Mouse (Mus musculus) liver, postnatal 0 days (tissue): ENCODE data around the gene Clmp.

Experiments
- CTCF ChIP-seq: sonication (generic); IDR thresholded peaks from 2 replicates; pipeline ENCODE4 v1.5.1; 2016; ENCODE audit warnings: antibody characterized with exemption, low read depth
- EP300 ChIP-seq: IDR thresholded peaks from 2 replicates; pipeline ENCODE4 v1.6.1; 2016; ENCODE audit warnings: antibody characterized with exemption, low read depth, mild to moderate bottlenecking

DNA sequence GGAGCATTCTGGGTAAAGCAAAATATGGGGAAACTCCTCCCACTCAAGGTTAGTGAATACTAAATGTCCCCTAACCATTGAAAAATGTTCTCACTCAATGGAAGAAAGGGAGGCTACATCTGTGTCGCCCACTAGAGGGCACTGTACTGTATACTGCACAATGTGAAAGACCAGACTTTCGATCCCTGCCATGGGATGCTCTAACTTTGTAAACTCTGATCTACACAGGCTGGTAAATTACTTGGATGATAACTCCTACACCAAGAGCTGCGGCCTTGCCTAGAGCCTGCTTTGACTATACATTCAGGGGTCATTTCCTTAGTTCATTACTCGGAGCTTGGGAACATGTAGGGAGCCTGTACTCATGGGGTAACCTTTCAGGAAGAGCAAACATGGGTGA, 70.6 kb downstream of the Clmp start:
- TF ChIP-seq CTCF (peak; percentile 90), EP300 (no peak)
